Mouse (Mus musculus): ENCODE measurements around the gene Slc13a4. TPM values are rescaled to one million over a fixed set of nuclear protein-coding genes. Genes with fewer than 3 reads are reported as not detected.

The Slc13a4 gene
- total and polyA plus RNA-seq, 2 experiments from 2014 or later: 0.11 to 0.22 TPM

DNA sequence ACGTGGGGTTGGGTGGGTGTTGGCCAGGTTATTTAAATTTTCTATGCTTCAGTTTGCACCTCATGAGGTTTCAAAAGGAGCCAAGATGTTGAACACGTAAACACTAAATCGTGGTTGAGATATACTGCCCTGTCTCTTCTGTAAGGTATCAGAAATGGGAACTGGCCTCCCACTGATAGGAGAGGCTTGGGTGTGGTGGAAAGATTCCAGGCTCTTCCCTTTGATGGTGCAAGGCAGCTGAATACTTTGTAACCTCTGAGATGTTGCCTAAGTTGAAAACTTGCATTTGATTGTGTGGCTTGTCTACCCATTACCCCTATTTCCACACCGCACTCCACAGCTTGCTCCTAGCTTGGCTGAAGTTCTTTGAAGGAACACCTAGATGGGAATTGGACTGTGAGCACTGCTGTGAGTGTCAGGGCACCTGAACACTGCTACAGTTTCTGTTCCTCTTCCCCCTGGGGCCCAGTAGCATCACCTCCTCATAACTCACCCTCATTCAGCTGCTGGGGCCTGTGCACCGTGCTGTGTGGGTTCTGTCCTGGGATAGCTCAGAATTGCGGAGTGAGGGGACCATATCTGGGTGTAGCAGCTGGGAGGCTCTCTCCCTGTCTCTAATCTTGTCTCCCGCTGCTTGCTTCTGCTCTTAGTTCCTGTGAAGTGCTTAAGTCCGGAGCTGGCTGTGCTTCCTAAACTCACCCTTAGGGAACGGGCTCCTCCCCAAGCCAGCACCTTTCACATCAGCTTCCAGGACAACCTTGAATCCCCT is 53.6 kb downstream of the Slc13a4 start:
- peaks cover 57% of the 10 kb centered on the region for H3K4me1 ChIP-seq (ENCODE audit: control insufficient read depth, insufficient read depth)

DNA sequence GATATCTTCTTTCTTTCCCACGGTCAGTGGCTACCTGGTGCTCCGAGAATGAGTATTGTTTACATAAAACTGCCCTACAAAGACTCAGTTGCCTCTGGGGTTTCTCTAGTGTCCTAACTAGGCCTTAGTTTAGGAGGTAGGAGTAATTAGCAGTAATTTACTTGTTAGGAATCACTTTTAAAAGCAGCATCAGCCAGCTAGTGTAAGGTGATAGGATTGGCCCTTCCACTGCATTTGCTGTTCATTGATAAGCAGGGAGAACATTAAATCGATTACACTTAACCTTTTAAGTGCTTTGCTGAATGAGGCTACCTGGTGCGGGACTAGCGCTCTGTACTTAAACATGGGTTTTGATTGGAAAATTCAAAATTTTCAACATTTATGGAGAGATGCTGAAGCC is 54.5 kb downstream of the Slc13a4 start:
- 41% methylated on average over 5 of the region's 5 CpGs for WGBS
- peaks cover 50% of the 10 kb centered on the region for H3K4me1 ChIP-seq (ENCODE audit: control insufficient read depth, insufficient read depth)
- ATAC-seq (ENCODE audit: insufficient read depth, low read depth) (no peak), DNase-seq (ENCODE audit: low spot score) (no peak)
- H3K9ac ChIP-seq (replicated peaks; ENCODE audit: low read depth, low read length): peak overlapping the region; percentile 76
- no peaks in the 10 kb centered on the region for H3K36me3 ChIP-seq (replicated peaks; ENCODE audit: control insufficient read depth, insufficient read depth, low read length)
- no peaks in the 10 kb centered on the region for H3K27me3 ChIP-seq (ENCODE audit: control insufficient read depth, insufficient read depth, low read length)
- no peaks in the 10 kb centered on the region for H3K9me3 ChIP-seq (replicated peaks; ENCODE audit: control insufficient read depth, low read length)
- H3K4me2 ChIP-seq (ENCODE audit: low read depth, low read length): peak overlapping the region; percentile 73
- TF ChIP-seq EP300 (IDR thresholded peaks at IDR 0.05; ENCODE audit: low read depth) (no peak), CTCF (IDR thresholded peaks at IDR 0.05; ENCODE audit: low read depth) (no peak)
- H3K27ac ChIP-seq (ENCODE audit: low read depth): peak overlapping the region; percentile 94
- H3K4me3 ChIP-seq (ENCODE audit: low read depth, low read length): peak overlapping the region; percentile 74

More for the DNA sequence above, 53.6 kb downstream of the Slc13a4 start:
- Histone ChIP-seq H3K27me3 (ENCODE audit: control insufficient read depth, insufficient read depth, low read length) (no peaks in the 10 kb centered on the region), H3K36me3 (replicated peaks; ENCODE audit: control insufficient read depth, insufficient read depth, low read length) (no peaks in the 10 kb centered on the region), H3K4me3 (ENCODE audit: low read depth, low read length) (peak overlapping the region; percentile 74), H3K27ac (ENCODE audit: low read depth) (peak overlapping the region; percentile 94), H3K9me3 (replicated peaks; ENCODE audit: control insufficient read depth, low read length) (no peaks in the 10 kb centered on the region), H3K9ac (replicated peaks; ENCODE audit: low read depth, low read length) (peak overlapping the region; percentile 76; the same call in 1 of the 2 replicates), H3K4me2 (ENCODE audit: low read depth, low read length) (peak overlapping the region; percentile 73)
- no peak for TF ChIP-seq CTCF (IDR thresholded peaks at IDR 0.05; ENCODE audit: low read depth)
- TF ChIP-seq EP300 (IDR thresholded peaks at IDR 0.05; ENCODE audit: low read depth): no peak
- no peak for ATAC-seq (ENCODE audit: insufficient read depth, low read depth)
- peak; percentile 34 for DNase-seq (ENCODE audit: low spot score)
- 21% methylated on average over 9 of the region's 9 CpGs for WGBS

- Histone ChIP-seq H3K9ac (replicated peaks; ENCODE audit: low read depth, low read length) (peak overlapping the region; percentile 76), H3K4me3 (ENCODE audit: low read depth, low read length) (peak overlapping the region; percentile 74), H3K4me1 (ENCODE audit: control insufficient read depth, insufficient read depth) (peaks cover 44% of the 10 kb centered on the region), H3K36me3 (replicated peaks; ENCODE audit: control insufficient read depth, insufficient read depth, low read length) (no peaks in the 10 kb centered on the region), H3K9me3 (replicated peaks; ENCODE audit: control insufficient read depth, low read length) (no peaks in the 10 kb centered on the region), H3K4me2 (ENCODE audit: low read depth, low read length) (peak overlapping the region; percentile 73), H3K27ac (ENCODE audit: low read depth) (peak overlapping the region; percentile 94), H3K27me3 (ENCODE audit: control insufficient read depth, insufficient read depth, low read length) (no peaks in the 10 kb centered on the region)
- TF ChIP-seq EP300 (IDR thresholded peaks at IDR 0.05; ENCODE audit: low read depth) (peak; percentile 86), CTCF (IDR thresholded peaks at IDR 0.05; ENCODE audit: low read depth) (peak; percentile 95)
- ATAC-seq (ENCODE audit: insufficient read depth, low read depth) (peak; percentile 96), DNase-seq (ENCODE audit: low spot score) (peak; percentile 89)
- under 1% methylated on average over 60 of the region's 60 CpGs for WGBS
These were observed 55.2 kb downstream of the Slc13a4 start for GRCm38 (mm10) chr6:35252477-35253346.

DNA sequence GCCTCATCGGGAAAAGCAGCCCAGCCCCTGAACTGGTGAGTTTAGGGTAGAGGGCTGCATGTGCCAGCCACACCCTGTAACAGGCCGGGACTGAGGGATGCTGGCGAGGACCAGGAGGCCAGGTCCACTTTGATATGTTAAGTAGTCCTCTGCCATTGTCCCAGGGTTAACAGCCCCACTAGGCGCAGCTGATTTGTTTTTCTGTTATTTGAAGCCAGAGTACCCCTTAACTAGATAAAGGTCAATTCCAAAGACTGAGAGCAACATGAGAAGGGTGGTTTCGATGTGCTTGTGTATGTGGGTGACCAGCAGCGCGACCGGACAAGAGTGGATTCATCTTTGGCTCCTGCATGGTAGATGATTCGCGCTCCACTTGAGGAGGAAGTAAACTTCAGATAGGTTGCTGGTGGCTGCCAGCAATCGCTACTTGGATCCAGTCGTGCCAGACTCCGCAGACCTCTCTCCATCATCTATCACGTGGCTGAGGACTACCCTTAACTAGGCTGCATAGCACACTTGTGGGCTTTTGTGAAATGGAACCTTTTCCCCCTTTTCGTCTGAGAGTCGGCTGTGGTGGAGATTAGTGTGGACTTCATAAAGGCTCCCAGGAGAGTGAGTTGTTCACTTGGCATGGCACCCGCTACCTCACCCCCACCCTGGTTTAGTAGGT is 56.0 kb downstream of the Slc13a4 start:
- DNase-seq (ENCODE audit: low spot score) (no peak), ATAC-seq (ENCODE audit: insufficient read depth, low read depth) (no peak)
- H3K9ac ChIP-seq (replicated peaks; ENCODE audit: low read depth, low read length): 0 out of 2 replicates have a peak overlapping the region, but pooled peaks have one; percentile 76
- WGBS: 62% methylated on average over 17 of the region's 17 CpGs
- H3K4me1 ChIP-seq (ENCODE audit: control insufficient read depth, insufficient read depth): peaks cover 36% of the 10 kb centered on the region
- no peaks in the 10 kb centered on the region for H3K9me3 ChIP-seq (replicated peaks; ENCODE audit: control insufficient read depth, low read length)
- TF ChIP-seq CTCF (IDR thresholded peaks at IDR 0.05; ENCODE audit: low read depth) (no peak), EP300 (IDR thresholded peaks at IDR 0.05; ENCODE audit: low read depth) (no peak)
- no peaks in the 10 kb centered on the region for H3K27me3 ChIP-seq (ENCODE audit: control insufficient read depth, insufficient read depth, low read length)
- H3K36me3 ChIP-seq (replicated peaks; ENCODE audit: control insufficient read depth, insufficient read depth, low read length): peaks cover 3% of the 10 kb centered on the region; the same call in 1 of the 2 replicates
- H3K4me3 ChIP-seq (ENCODE audit: low read depth, low read length): no peak overlapping the region
- H3K27ac ChIP-seq (ENCODE audit: low read depth): peak overlapping the region; percentile 94; the same call in 1 of the 2 replicates
- 0 out of 2 replicates have a peak overlapping the region, but pooled peaks have one; percentile 10 for H3K4me2 ChIP-seq (ENCODE audit: low read depth, low read length)

DNA sequence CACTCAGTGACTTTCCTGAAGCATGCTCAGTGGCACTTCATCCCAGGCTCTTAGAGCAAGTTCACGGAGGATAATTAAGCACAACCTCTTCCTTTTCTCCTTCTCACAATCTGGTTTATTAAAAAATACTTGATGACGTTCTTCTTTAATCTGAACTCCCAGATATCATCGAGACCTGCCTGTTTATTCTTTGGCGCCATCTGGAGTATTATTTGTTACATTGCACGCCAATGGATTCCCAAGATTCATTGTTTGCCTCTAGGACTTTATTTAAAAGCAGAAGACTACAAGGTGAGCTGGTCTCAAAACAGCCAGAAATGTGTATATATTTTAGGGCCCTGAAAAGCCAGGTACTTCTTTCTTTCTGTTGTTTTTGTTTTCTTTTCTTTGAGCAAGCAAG is 62.8 kb downstream of the Slc13a4 start:
- TF ChIP-seq CTCF (IDR thresholded peaks at IDR 0.05; ENCODE audit: low read depth): peak; percentile 53
- TF ChIP-seq EP300 (IDR thresholded peaks at IDR 0.05; ENCODE audit: low read depth): no peak
- no peak overlapping the region for H3K27ac ChIP-seq (ENCODE audit: low read depth)
- ATAC-seq (ENCODE audit: insufficient read depth, low read depth) (no peak), DNase-seq (ENCODE audit: low spot score) (peak; percentile 38)
- WGBS: 33% methylated on average over 5 of the region's 5 CpGs
- H3K4me1 ChIP-seq (ENCODE audit: control insufficient read depth, insufficient read depth): no peaks in the 10 kb centered on the region
- H3K9ac ChIP-seq (replicated peaks; ENCODE audit: low read depth, low read length): no peak overlapping the region
- H3K4me3 ChIP-seq (ENCODE audit: low read depth, low read length): no peak overlapping the region
- H3K9me3 ChIP-seq (replicated peaks; ENCODE audit: control insufficient read depth, low read length): no peaks in the 10 kb centered on the region
- H3K27me3 ChIP-seq (ENCODE audit: control insufficient read depth, insufficient read depth, low read length): no peaks in the 10 kb centered on the region
- H3K4me2 ChIP-seq (ENCODE audit: low read depth, low read length): no peak overlapping the region
- peaks cover 65% of the 10 kb centered on the region for H3K36me3 ChIP-seq (replicated peaks; ENCODE audit: control insufficient read depth, insufficient read depth, low read length)

Measured in heart, postnatal 0 days (tissue).